Mouse (Mus musculus): ENCODE results near the gene Dnhd1. TPM values are rescaled to one million over a fixed set of nuclear protein-coding genes. Genes with fewer than 3 reads are reported as not detected.

Gene Dnhd1
- polyA plus RNA-seq (2012; rRNA removed) = 2.8 and 3.3 TPM in 2 replicates

GRCm38 (mm10) chr7:105650639-105651435 lies at the start of gene Dnhd1:
Gene Dnhd1, plus strand, starts transcription at chr7:105650827.
- no peak for DNase-seq (ENCODE audit: low read depth)

- DNase-seq (ENCODE audit: low read depth) = no peak
These were observed 47.6 kb upstream of the Dnhd1 start for GRCm38 (mm10) chr7:105602860-105603623.

DNA sequence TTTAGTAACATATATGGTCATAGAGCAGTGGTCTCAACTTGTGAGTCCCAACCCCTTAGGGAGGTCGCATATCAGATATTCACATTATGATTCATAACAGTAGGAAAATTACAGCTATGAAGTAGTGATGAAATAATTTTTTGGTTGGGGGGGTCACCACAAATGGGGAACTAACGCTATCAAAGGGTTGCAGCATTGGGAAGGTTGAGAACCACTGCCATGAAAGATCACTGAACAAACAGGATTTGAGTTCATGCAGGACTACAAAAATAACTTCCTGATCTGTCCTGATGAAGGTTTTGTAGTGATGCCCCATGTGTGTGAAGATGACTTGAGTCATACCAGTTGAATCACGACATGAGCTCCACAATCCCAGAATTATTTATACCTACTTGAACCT lies 42.2 kb upstream of the Dnhd1 start:
- no peak for DNase-seq (ENCODE audit: low read depth)

DNA sequence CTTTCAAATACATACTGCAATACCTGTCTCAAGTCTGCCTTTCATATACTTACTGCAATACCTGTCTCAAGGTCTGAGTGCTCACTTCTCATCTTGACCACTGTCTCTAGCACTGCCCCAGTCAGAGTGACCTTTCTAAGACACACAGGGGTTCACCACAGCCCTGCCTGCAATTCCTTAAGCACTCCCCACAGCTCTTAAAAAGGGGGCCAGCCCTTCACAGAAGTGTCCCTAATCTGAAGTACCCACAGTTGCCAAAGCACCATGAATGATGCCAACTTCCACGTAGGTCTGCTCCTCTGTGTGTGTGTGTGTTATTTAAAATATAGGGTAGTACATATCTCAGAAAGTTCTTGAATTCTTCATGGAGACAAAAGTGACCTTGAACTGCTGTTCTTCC lies 38.9 kb upstream of the Dnhd1 start:
- no peak for DNase-seq (ENCODE audit: low read depth)

DNA sequence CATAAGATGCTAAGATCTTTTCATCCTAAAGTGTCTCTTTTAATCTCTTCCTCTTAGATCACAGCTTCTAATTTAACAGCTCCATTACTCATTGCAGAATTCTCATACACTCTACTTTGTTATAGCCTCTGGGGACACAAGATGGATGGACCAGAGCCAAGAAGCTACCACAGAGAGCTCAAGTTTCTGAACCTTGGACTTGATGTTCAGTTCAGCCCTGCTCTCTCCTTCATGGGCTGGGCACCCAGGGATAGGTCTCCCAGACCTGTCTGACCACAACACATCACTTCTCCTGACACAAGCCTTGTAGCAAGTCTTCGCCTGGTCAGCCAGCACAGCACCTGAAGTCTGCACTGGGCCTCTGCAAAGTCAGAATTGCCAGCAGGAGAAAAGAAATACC lies 36.2 kb upstream of the Dnhd1 start:
- DNase-seq (ENCODE audit: low read depth) = no peak

DNA sequence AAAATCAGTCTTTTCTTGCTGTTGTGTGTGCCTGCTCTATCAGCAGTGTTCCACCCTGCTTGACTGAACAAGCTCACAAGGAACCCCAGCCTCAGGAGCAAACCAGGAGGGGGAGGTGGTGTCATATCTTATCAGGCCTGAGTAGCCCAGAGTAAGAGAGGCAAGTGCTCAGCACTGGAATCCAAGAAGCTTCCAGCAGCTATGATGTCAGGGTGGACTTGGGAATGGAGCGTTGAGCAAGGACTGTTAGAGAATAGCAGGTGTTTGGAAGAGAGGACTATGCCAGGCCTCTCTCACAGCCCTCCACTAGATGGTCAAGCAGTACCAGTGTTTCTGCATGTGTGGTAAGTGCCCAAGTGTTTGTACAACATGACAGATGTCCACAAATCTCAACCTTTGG lies 34.9 kb upstream of the Dnhd1 start:
- DNase-seq (ENCODE audit: low read depth) = no peak

GRCm38 (mm10) chr7:105616561-105616960 lies 34.1 kb upstream of the Dnhd1 start:
- DNase-seq (ENCODE audit: low read depth) = no peak

DNA sequence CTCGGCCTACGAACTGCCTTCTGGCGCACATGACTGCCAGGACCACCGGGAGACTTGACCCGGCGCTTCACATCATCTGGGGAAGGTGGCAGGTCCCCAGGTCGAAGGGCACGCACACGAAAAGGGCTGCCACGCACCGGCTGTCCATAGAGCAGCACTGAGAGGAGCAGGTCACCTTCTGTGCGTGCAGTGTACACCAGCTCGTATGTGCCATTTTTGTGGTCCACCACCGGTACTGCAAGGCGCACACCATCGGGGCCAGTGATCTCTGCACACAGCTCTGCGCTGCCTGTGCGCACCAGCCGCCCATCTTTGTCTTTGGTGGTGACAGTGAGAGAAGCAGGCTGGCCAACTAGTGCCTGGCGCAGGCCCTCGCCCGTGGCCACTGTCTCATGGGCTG lies 32.8 kb upstream of the Dnhd1 start:
- no peak for DNase-seq (ENCODE audit: low read depth)

DNA sequence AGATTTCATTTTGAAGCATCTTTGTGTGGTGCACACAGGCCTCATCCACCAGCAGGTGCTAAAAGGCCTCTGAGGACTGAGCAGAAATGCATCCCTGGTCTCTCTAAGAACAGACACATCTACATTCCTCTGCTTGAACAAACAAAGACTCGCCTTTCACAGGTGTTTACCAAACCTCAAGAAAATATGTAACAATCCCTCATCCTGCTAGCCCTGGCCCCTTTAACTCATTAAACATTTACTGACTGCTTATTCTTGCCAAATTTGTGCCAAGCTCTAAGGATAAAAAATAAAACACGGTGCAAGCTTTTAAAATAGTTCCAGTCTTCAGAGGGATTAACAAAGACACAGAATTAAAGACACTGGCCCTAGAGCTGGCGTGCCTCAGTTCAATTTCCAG lies 30.9 kb upstream of the Dnhd1 start:
- DNase-seq (ENCODE audit: low read depth) = no peak

DNA sequence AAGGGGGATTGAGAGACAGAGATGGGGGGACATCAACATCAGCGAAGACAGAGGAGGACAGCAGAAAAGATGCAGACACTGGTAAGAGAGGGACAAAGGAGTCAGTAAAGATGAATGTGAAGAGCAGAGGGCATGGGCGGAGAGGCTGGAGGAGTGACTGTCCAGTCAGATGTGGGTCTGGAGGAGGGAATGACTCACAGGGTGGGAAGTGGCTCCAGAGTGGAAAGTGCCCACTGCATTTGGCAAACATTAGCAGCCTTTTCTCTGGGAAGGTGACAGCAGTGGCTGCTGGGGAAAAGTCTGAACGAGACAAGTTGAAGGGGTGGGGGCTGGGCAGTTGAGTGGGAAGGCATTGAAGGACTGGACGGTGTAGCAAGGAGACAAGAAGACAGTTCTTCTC lies 29.6 kb upstream of the Dnhd1 start:
- no peak for DNase-seq (ENCODE audit: low read depth)

DNA sequence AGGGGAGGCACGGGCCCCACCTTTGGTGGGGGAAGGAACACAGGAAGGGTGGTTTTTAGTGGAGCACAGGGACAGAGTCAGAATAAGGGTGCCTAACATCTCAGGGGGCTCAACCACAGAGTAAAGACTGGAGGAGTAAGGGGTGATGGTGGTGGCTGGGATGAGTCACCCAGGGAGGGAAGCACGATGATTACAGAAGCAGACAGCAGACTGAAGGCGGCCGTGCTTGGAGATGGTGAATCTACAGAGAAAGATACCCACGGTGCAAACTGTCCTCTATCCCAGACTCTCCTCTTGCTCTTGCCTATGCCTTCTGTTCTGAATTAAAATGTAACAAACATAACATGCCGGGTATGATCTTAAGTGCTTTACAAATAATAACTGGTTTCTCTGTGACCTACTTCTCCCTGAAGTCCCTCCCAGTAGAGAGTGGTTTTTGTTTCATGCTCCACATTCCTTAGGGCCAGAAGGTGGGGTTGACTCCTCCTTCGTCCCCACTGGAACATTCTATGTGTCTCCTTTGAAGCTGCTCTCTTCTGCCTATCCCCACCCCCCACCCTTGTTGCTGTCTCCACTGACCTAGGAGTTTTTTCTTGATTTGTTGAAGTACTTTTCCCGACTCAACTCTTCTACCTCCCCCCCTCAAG lies 28.9 kb upstream of the Dnhd1 start:
- DNase-seq (ENCODE audit: low read depth) = no peak

DNA sequence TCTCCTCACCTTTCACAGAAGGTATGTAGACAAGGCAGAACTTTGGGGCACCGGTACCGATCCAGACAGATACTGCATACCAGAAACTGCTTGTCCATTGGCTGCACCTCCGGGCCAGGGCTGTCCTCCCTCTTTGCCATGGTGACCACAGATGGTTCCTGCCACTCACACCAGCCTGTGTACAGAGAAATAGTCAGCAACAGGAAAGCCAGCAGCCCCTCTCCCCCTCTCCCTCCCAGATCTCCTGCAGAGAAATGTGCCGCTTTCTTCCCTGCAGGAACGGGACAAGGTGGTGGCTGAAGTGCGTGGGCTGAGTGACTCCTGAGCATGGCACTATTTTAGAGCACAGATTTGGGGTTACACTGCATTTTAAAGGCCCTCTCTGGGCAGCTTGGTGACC lies 25.2 kb upstream of the Dnhd1 start:
- DNase-seq (ENCODE audit: low read depth) = no peak

GRCm38 (mm10) chr7:105628633-105629032 lies 22.0 kb upstream of the Dnhd1 start:
- no peak for DNase-seq (ENCODE audit: low read depth)

DNA sequence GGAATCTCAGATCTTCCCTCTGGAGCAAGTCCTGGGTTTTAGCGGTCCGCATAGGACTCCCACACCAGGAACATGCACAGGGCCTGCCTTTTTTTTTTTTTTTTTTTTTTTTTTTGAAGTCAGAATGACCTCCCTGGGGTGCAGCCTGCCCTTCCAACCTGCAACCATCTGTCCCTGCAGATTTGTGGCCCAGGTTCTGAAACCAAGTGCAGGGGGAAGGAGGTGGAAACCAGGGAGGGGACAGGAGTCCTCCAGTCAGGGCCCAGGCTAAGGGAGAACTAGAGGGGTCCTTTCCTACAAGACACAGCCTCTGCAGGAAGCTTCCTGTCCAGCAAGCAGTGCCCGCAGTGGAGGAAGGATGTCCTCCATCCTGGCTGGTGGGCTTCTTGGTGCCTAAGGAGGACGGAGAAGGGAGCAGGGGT lies 18.1 kb upstream of the Dnhd1 start:
- no peak for DNase-seq (ENCODE audit: low read depth)

DNA sequence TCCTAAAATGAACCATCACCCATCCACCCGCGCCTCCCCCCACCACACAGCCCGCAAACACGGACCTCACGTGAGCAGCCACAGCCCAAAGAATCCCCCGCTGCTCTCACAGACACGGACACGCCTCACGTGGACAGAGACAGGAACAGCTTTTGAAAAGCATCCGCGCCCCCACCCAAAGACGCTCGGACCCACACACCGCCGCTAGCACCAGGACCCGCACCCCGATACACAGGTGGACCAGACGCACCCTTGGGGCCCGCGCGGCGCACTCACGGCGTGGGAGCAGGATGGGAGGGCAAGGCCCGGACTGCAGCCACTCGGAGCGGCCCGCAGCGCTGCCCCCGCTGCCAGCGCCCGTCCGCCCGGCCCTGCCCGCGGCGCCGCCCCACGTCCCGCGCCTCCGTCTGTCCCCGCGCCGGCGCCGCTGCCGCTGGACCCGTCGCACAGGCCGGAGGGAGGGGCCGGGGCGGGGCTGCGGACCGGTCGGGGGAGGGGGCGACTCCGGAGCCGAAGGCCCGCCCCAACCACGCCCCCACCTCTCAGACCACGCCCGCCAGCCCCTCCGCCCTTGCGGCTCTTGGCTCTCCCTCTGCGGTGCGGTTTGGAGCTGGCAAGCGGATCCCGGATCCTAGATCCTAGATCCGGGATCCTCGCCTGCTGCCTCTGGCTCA lies 17.4 kb upstream of the Dnhd1 start, which contains the start of gene Trim3:
Gene Trim3 (minus strand): TSS at position 445 of the 674 bp plus-strand sequence.
- DNase-seq (ENCODE audit: low read depth) = no peak

- no peak for DNase-seq (ENCODE audit: low read depth)
These were observed 16.9 kb upstream of the Dnhd1 start for GRCm38 (mm10) chr7:105633801-105634135.

DNA sequence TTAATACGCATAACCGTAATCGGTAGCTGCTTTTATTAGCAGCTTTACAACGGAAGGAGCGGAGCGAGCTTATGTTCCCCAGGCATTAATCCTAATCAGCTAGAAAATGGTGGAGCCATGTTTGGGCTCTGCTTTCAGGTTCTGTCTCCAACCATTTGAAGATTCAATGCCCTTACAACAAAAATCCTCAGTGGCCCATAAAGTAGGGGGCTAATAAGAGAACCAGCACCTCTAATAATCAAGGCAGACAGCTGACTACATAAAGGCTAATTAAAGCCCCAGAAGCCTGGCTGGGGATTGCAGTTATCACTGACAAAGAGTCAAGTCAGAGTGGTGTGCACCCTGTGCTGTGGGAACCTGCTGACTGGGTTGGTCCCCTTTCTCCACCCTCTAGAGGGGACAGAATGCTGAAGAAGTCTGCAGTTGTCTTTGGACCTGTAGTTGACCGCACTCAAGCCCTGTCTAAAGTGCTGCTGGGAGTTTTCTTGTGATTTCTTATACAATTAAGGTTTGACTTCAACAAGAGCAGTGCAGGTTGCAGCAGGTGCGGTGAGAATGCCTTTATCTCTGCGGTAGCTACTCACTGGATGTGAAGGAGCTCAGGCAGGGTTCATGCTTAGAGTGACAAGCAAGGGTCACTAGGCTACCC lies 16.2 kb upstream of the Dnhd1 start:
- DNase-seq (ENCODE audit: low read depth) = no peak

GRCm38 (mm10) chr7:105635726-105636125 lies 14.9 kb upstream of the Dnhd1 start:
- no peak for DNase-seq (ENCODE audit: low read depth)

GRCm38 (mm10) chr7:105638776-105639175 lies 11.9 kb upstream of the Dnhd1 start:
- DNase-seq (ENCODE audit: low read depth) = no peak

DNA sequence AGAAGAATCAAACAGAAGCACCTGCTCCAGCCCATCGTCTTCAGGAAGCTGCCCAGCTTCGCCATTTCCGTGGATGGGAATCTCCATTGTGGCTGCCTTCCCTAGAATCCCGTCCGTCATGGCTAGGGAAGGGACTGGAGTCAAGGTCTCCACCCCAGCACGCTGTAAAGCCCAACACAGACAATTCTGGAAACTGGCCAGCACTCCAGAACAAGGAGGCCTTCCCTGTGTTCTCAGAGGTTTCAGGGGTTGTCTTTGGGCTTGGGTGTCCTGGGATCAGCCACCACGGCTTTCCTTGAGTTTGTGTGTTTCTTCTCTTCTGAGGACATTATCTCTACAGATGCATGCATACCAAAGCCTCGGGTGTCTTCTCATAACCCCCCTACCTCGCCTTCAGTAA lies 11.3 kb upstream of the Dnhd1 start:
- DNase-seq (ENCODE audit: low read depth) = no peak

DNA sequence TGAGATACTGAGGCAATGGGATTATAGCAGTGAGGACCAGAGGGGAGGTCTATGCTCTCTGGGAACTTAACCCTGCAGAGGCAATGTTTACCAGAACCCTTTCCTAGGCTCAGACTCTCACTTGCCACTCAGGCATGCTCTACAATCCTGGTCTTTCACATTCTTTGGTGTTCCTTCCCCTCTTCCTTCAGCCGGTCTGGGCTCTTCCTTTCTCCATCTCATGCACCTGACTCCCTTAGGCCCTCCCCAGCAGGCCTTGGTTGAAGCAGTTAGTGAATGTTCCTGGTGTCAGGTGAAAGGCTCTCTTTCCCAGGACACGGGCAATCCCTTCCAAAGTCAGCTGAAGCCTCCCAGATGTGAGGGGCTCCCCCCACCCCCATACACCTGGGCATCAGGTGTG lies 10.9 kb upstream of the Dnhd1 start, which contains the start of gene Timm10b:
Gene Timm10b (plus strand): TSS at position 301 of the 400 bp plus-strand sequence.
- DNase-seq (ENCODE audit: low read depth) = no peak

Data from gonadal fat pad, adult 2 months (tissue).